Mouse (Mus musculus) stomach, postnatal 0 days (tissue): ENCODE data around the gene Parm1. TPM values are rescaled to one million over a fixed set of nuclear protein-coding genes. Genes with fewer than 3 reads are reported as not detected.

Experiments
- ATAC-seq: fragments of 200-750 bp; cut with Nextera tagmentation; 2 replicates; pipeline ENCODE4 v1.8.0; 2017; ENCODE audit not compliant: low FRiP score, low TSS enrichment
- DNase-seq: peaks from one replicate; pipeline ENCODE4 v3.0.0-alpha.2; 2016; ENCODE audit warnings: low spot score
- H3K27ac ChIP-seq: fragments of 300-500 bp; sonication (generic); replicated peaks from 2 replicates; pipeline ENCODE4 v1.5.1; 2014; ENCODE audit warnings: mild to moderate bottlenecking, control low read depth
- H3K27me3 ChIP-seq: fragments of 300-500 bp; sonication (generic); 2 replicates; pipeline ENCODE4 v1.6.1; 2014; ENCODE audit warnings: low read length; ENCODE audit not compliant: control insufficient read depth, insufficient read depth
- H3K36me3 ChIP-seq: fragments of 300-500 bp; sonication (generic); 2 replicates; pipeline ENCODE4 v1.6.1; 2014; ENCODE audit warnings: low read length, mixed read lengths; ENCODE audit not compliant: control insufficient read depth, insufficient read depth
- H3K4me1 ChIP-seq: fragments of 300-500 bp; sonication (generic); replicated peaks from 2 replicates; pipeline ENCODE4 v1.6.1; 2014; ENCODE audit warnings: antibody characterized with exemption; ENCODE audit not compliant: control insufficient read depth, insufficient read depth
- H3K4me2 ChIP-seq: fragments of 300-500 bp; sonication (generic); replicated peaks from 2 replicates; pipeline ENCODE4 v1.6.1; 2014; ENCODE audit warnings: low read depth, mild to moderate bottlenecking, control low read depth, moderate library complexity
- H3K4me3 ChIP-seq: fragments of 300-500 bp; sonication (generic); 2 replicates; pipeline ENCODE4 v1.5.1; 2014; ENCODE audit warnings: low read depth, low read length, control low read depth
- H3K9ac ChIP-seq: fragments of 300-500 bp; sonication (generic); 2 replicates; pipeline ENCODE4 v1.6.1; 2014; ENCODE audit warnings: mild to moderate bottlenecking, low read length, control low read depth, mixed read lengths
- H3K9me3 ChIP-seq: fragments of 300-500 bp; sonication (generic); 2 replicates; pipeline ENCODE4 v1.6.1; 2016; ENCODE audit warnings: low read length; ENCODE audit not compliant: control insufficient read depth
- CTCF ChIP-seq: IDR thresholded peaks from 2 replicates; pipeline ENCODE4 v1.5.1; 2016; ENCODE audit warnings: antibody characterized with exemption, low read depth, mild to moderate bottlenecking, moderate library complexity
- EP300 ChIP-seq: optimal IDR thresholded peaks from 2 replicates; pipeline ENCODE3; 2016; ENCODE audit warnings: antibody characterized with exemption
- WGBS: fragments of 180-500 bp; shearing (Covaris S2); extraction: QIAGEN DNeasy Blood & Tissue Kit; methylation state at CpG from one replicate; pipeline ENCODE4 v1.1.7; 2014; 5-methylcytosine and 5-hydroxymethylcytosine counted together
- polyA plus RNA-seq: library from polyadenylated mRNA; unstranded; fragments of >200 nt; fragmentation: Nextera tagmentation; extraction: Ambion mirVana; gene quantifications from 2 replicates; pipeline ENCODE4 v1.2.1, GENCODE M21; 2015

Gene Parm1
- 24.7 and 26.2 TPM in 2 replicates for polyA plus RNA-seq

DNA sequence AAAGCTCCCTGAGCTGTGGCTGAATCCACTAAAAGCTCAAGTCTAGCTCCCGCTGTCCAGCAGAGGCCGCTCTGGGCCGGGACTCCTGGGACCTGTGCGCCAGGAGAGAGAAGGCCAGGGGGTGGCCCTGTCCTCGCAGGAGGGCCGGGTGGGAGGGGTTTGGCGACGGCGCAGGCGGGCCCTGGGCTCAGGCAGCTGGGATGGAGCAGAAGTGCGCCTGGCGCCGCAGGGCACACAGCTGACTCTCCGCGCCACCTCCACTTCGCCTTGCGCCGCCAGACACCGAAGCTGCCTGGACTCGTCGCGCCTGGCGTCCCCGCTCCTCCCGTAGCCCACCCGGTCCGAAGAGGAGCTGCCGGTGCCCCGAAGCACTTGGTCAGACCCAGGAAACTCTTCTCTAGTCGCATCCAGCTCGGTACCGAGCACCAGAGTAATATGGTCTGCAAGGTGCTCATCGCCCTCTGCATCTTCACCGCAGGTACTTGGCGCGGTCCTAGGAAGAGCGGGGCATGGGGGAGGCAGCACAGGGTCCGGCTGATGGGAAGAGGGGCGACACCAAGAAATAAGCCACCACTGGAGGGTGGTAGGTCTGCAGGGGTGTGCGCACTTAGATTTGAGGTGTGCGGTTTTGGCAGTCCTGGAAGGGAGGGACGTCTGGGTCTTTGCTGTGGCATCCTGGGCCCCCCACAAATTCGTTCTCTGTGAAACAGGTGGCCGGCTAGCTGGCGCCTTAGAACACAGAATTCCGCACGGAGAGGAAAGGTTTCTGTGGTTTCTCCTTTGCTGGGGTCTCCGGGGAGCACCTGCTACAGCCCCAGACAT, at the start of gene Parm1:
Parm1 (plus strand) TSS at position 136 of the 822 bp plus-strand sequence.
- WGBS: under 1% methylated on average over 43 of the region's 48 CpGs
- Histone ChIP-seq H3K27ac (peak within 1 kb of the TSS; percentile 70; the same call in 1 of the 2 replicates), H3K9ac (peak within 1 kb of the TSS; percentile 53), H3K9me3 (no peaks in the 10 kb centered on the region), H3K4me2 (peak within 1 kb of the TSS; percentile 63), H3K27me3 (no peaks in the 10 kb centered on the region), H3K4me1 (no peaks in the 10 kb centered on the region), H3K36me3 (no peaks in the 10 kb centered on the region), H3K4me3 (peak within 1 kb of the TSS; percentile 69)
- no peak for TF ChIP-seq EP300
- peak; percentile 95 for TF ChIP-seq CTCF
- DNase-seq (peak; percentile 97), ATAC-seq (peak; percentile 99)

- no peak overlapping the region for H3K27ac ChIP-seq
- H3K4me2 ChIP-seq: no peak overlapping the region
- TF ChIP-seq EP300: no peak
- no peak for TF ChIP-seq CTCF
- DNase-seq: no peak
- H3K9ac ChIP-seq: no peak overlapping the region
- H3K9me3 ChIP-seq: no peaks in the 10 kb centered on the region
- no peak overlapping the region for H3K4me3 ChIP-seq
- H3K4me1 ChIP-seq: no peaks in the 10 kb centered on the region
- no peak for ATAC-seq
- WGBS: 93% methylated on average over 7 of the region's 7 CpGs
- H3K27me3 ChIP-seq: no peaks in the 10 kb centered on the region
- no peaks in the 10 kb centered on the region for H3K36me3 ChIP-seq
These were observed 42.2 kb upstream of the Parm1 start for GRCm38 (mm10) chr5:91475241-91475640.

DNA sequence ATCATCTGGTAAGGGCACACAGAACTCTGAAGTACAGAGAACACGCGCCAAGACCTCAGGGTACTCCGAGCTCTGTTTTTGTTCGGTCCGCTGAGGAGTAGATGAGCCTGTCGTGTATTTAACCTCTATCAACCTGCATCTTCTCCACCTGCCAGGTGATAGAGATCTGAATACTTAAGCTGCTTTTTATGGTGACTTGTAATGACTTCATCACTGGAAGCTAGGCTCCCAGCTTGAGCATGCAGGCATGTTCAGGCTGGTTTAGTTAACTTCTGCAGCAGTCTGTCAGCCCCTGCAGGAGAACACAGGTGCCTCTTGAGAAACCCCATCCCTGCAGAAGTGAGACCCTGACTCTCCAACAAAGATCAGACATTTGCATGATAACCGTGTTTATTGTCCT, 40.6 kb upstream of the Parm1 start:
- ATAC-seq: no peak
- 78% methylated on average over 7 of the region's 7 CpGs for WGBS
- no peaks in the 10 kb centered on the region for H3K27me3 ChIP-seq

DNA sequence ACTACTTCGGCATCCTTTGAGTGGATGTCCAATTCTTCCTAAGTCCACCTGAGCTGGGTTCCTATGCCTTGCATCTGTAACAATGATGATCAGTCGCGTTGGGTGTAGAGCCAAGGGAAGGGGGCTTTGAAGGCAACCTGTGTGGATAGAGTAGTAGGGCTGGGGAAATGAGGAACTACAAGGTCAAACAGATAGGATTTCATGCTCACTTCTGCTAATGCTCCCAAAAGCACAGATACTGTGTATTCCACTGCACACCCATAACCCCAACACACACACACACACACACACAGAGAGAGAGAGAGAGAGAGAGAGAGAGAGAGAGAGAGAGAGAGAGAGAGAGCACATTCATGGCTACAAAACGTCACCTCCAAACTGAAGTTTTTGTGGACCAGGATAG, 38.7 kb upstream of the Parm1 start:
- Histone ChIP-seq H3K4me3 (no peak overlapping the region), H3K4me1 (no peaks in the 10 kb centered on the region), H3K4me2 (no peak overlapping the region), H3K27ac (no peak overlapping the region), H3K36me3 (no peaks in the 10 kb centered on the region), H3K9ac (no peak overlapping the region), H3K27me3 (no peaks in the 10 kb centered on the region), H3K9me3 (no peaks in the 10 kb centered on the region)
- 85% methylated on average over 4 of the region's 4 CpGs for WGBS
- DNase-seq (no peak), ATAC-seq (no peak)
- no peak for TF ChIP-seq CTCF
- no peak for TF ChIP-seq EP300

More for the DNA sequence above, 40.6 kb upstream of the Parm1 start:
- H3K4me2 ChIP-seq: no peak overlapping the region
- no peaks in the 10 kb centered on the region for H3K9me3 ChIP-seq
- no peak overlapping the region for H3K4me3 ChIP-seq
- no peak for DNase-seq
- no peak overlapping the region for H3K27ac ChIP-seq
- TF ChIP-seq CTCF (no peak), EP300 (no peak)
- no peaks in the 10 kb centered on the region for H3K36me3 ChIP-seq
- no peaks in the 10 kb centered on the region for H3K4me1 ChIP-seq
- H3K9ac ChIP-seq: no peak overlapping the region

- Histone ChIP-seq H3K4me3 (no peak overlapping the region), H3K36me3 (no peaks in the 10 kb centered on the region), H3K27ac (no peak overlapping the region), H3K4me1 (no peaks in the 10 kb centered on the region), H3K9ac (no peak overlapping the region), H3K27me3 (no peaks in the 10 kb centered on the region), H3K9me3 (no peaks in the 10 kb centered on the region), H3K4me2 (no peak overlapping the region)
- 72% methylated on average over 1 of the region's 1 CpGs for WGBS
- no peak for DNase-seq
- no peak for TF ChIP-seq CTCF
- no peak for TF ChIP-seq EP300
- no peak for ATAC-seq
These were observed 37.3 kb upstream of the Parm1 start for GRCm38 (mm10) chr5:91480129-91480528.

- TF ChIP-seq EP300 (no peak), CTCF (no peak)
- no peaks in the 10 kb centered on the region for H3K36me3 ChIP-seq
- no peaks in the 10 kb centered on the region for H3K4me1 ChIP-seq
- no peaks in the 10 kb centered on the region for H3K9me3 ChIP-seq
- no peak for ATAC-seq
- DNase-seq: no peak
- H3K4me2 ChIP-seq: no peak overlapping the region
- no peaks in the 10 kb centered on the region for H3K27me3 ChIP-seq
- no peak overlapping the region for H3K27ac ChIP-seq
- no peak overlapping the region for H3K4me3 ChIP-seq
- H3K9ac ChIP-seq: no peak overlapping the region
- 79% methylated on average over 1 of the region's 1 CpGs for WGBS
These were observed 33.1 kb upstream of the Parm1 start for GRCm38 (mm10) chr5:91484324-91484723.
